Mouse (Mus musculus): Measurements from ENCODE around the gene Gm11099. TPM values are rescaled to one million over a fixed set of nuclear protein-coding genes. Genes with fewer than 3 reads are reported as not detected.

The Gm11099 gene
- polyA plus RNA-seq, 1 experiment from 2014 or later: not detected

GRCm38 (mm10) chr2:58879876-58880275 is 20.6 kb downstream of the Gm11099 start:
- ATAC-seq (ENCODE audit: low read depth): no peak
- Histone ChIP-seq H3K27me3 (ENCODE audit: control insufficient read depth, insufficient read depth, low read depth, low read length) (no peaks in the 10 kb centered on the region), H3K9me3 (replicated peaks; ENCODE audit: control insufficient read depth, low read length) (no peaks in the 10 kb centered on the region), H3K9ac (ENCODE audit: low read depth, low read length) (no peak overlapping the region), H3K4me3 (ENCODE audit: low read depth, low read length) (no peak overlapping the region), H3K27ac (ENCODE audit: low read length) (no peak overlapping the region), H3K4me1 (ENCODE audit: control insufficient read depth, low read depth, low read length) (no peaks in the 10 kb centered on the region), H3K36me3 (ENCODE audit: control insufficient read depth, insufficient read depth) (no peaks in the 10 kb centered on the region), H3K4me2 (ENCODE audit: low read depth, low read length) (no peak overlapping the region)
- 51% methylated on average over 3 of the region's 3 CpGs for WGBS (ENCODE audit: insufficient replicate concordance)

GRCm38 (mm10) chr2:58905057-58905456 is 45.8 kb downstream of the Gm11099 start:
- no peak overlapping the region for H3K9ac ChIP-seq (ENCODE audit: low read depth, low read length)
- no peaks in the 10 kb centered on the region for H3K4me1 ChIP-seq (ENCODE audit: control insufficient read depth, low read depth, low read length)
- H3K4me3 ChIP-seq (ENCODE audit: low read depth, low read length): no peak overlapping the region
- 34% methylated on average over 4 of the region's 4 CpGs for WGBS (ENCODE audit: insufficient replicate concordance)
- ATAC-seq (ENCODE audit: low read depth): no peak
- H3K27ac ChIP-seq (ENCODE audit: low read length): no peak overlapping the region
- H3K36me3 ChIP-seq (ENCODE audit: control insufficient read depth, insufficient read depth): no peaks in the 10 kb centered on the region
- no peak overlapping the region for H3K4me2 ChIP-seq (ENCODE audit: low read depth, low read length)
- no peaks in the 10 kb centered on the region for H3K27me3 ChIP-seq (ENCODE audit: control insufficient read depth, insufficient read depth, low read depth, low read length)
- H3K9me3 ChIP-seq (replicated peaks; ENCODE audit: control insufficient read depth, low read length): no peaks in the 10 kb centered on the region

GRCm38 (mm10) chr2:58906814-58907516 is 47.7 kb downstream of the Gm11099 start:
- no peaks in the 10 kb centered on the region for H3K27me3 ChIP-seq (ENCODE audit: control insufficient read depth, insufficient read depth, low read depth, low read length)
- H3K9ac ChIP-seq (ENCODE audit: low read depth, low read length): no peak overlapping the region
- no peak overlapping the region for H3K27ac ChIP-seq (ENCODE audit: low read length)
- no peak overlapping the region for H3K4me2 ChIP-seq (ENCODE audit: low read depth, low read length)
- H3K4me1 ChIP-seq (ENCODE audit: control insufficient read depth, low read depth, low read length): no peaks in the 10 kb centered on the region
- H3K4me3 ChIP-seq (ENCODE audit: low read depth, low read length): no peak overlapping the region
- no peak for ATAC-seq (ENCODE audit: low read depth)
- no peaks in the 10 kb centered on the region for H3K9me3 ChIP-seq (replicated peaks; ENCODE audit: control insufficient read depth, low read length)
- H3K36me3 ChIP-seq (ENCODE audit: control insufficient read depth, insufficient read depth): no peaks in the 10 kb centered on the region
- 9% methylated on average over 14 of the region's 14 CpGs for WGBS (ENCODE audit: insufficient replicate concordance)

GRCm38 (mm10) chr2:58912339-58912738 is 53.1 kb downstream of the Gm11099 start:
- no peaks in the 10 kb centered on the region for H3K4me1 ChIP-seq (ENCODE audit: control insufficient read depth, low read depth, low read length)
- no peak overlapping the region for H3K9ac ChIP-seq (ENCODE audit: low read depth, low read length)
- no peaks in the 10 kb centered on the region for H3K36me3 ChIP-seq (ENCODE audit: control insufficient read depth, insufficient read depth)
- H3K4me3 ChIP-seq (ENCODE audit: low read depth, low read length): no peak overlapping the region
- H3K4me2 ChIP-seq (ENCODE audit: low read depth, low read length): no peak overlapping the region
- ATAC-seq (ENCODE audit: low read depth): no peak
- H3K27me3 ChIP-seq (ENCODE audit: control insufficient read depth, insufficient read depth, low read depth, low read length): no peaks in the 10 kb centered on the region
- no peaks in the 10 kb centered on the region for H3K9me3 ChIP-seq (replicated peaks; ENCODE audit: control insufficient read depth, low read length)
- 75% methylated on average over 9 of the region's 9 CpGs for WGBS (ENCODE audit: insufficient replicate concordance)
- no peak overlapping the region for H3K27ac ChIP-seq (ENCODE audit: low read length)

GRCm38 (mm10) chr2:58918351-58918750 is 59.1 kb downstream of the Gm11099 start:
- Histone ChIP-seq H3K27me3 (ENCODE audit: control insufficient read depth, insufficient read depth, low read depth, low read length) (no peaks in the 10 kb centered on the region), H3K9me3 (replicated peaks; ENCODE audit: control insufficient read depth, low read length) (no peaks in the 10 kb centered on the region), H3K4me2 (ENCODE audit: low read depth, low read length) (no peak overlapping the region), H3K4me3 (ENCODE audit: low read depth, low read length) (no peak overlapping the region), H3K27ac (ENCODE audit: low read length) (no peak overlapping the region), H3K9ac (ENCODE audit: low read depth, low read length) (no peak overlapping the region), H3K36me3 (ENCODE audit: control insufficient read depth, insufficient read depth) (no peaks in the 10 kb centered on the region), H3K4me1 (ENCODE audit: control insufficient read depth, low read depth, low read length) (no peaks in the 10 kb centered on the region)
- ATAC-seq (ENCODE audit: low read depth): no peak
- WGBS (ENCODE audit: insufficient replicate concordance): 67% methylated on average over 4 of the region's 4 CpGs

- Histone ChIP-seq H3K9me3 (replicated peaks; ENCODE audit: control insufficient read depth, low read length) (no peaks in the 10 kb centered on the region), H3K36me3 (ENCODE audit: control insufficient read depth, insufficient read depth) (no peaks in the 10 kb centered on the region), H3K4me1 (ENCODE audit: control insufficient read depth, low read depth, low read length) (no peaks in the 10 kb centered on the region), H3K27me3 (ENCODE audit: control insufficient read depth, insufficient read depth, low read depth, low read length) (no peaks in the 10 kb centered on the region), H3K4me3 (ENCODE audit: low read depth, low read length) (no peak overlapping the region), H3K9ac (ENCODE audit: low read depth, low read length) (no peak overlapping the region), H3K4me2 (ENCODE audit: low read depth, low read length) (no peak overlapping the region), H3K27ac (ENCODE audit: low read length) (no peak overlapping the region)
- 76% methylated on average over 2 of the region's 2 CpGs for WGBS (ENCODE audit: insufficient replicate concordance)
- no peak for ATAC-seq (ENCODE audit: low read depth)
These were observed 66.3 kb downstream of the Gm11099 start for GRCm38 (mm10) chr2:58925551-58925950.

- H3K36me3 ChIP-seq (ENCODE audit: control insufficient read depth, insufficient read depth): no peaks in the 10 kb centered on the region
- H3K4me1 ChIP-seq (ENCODE audit: control insufficient read depth, low read depth, low read length): no peaks in the 10 kb centered on the region
- ATAC-seq (ENCODE audit: low read depth): no peak
- no peaks in the 10 kb centered on the region for H3K27me3 ChIP-seq (ENCODE audit: control insufficient read depth, insufficient read depth, low read depth, low read length)
- no peaks in the 10 kb centered on the region for H3K9me3 ChIP-seq (replicated peaks; ENCODE audit: control insufficient read depth, low read length)
- 67% methylated on average over 4 of the region's 4 CpGs for WGBS (ENCODE audit: insufficient replicate concordance)
- H3K9ac ChIP-seq (ENCODE audit: low read depth, low read length): no peak overlapping the region
- no peak overlapping the region for H3K4me2 ChIP-seq (ENCODE audit: low read depth, low read length)
- H3K27ac ChIP-seq (ENCODE audit: low read length): no peak overlapping the region
- no peak overlapping the region for H3K4me3 ChIP-seq (ENCODE audit: low read depth, low read length)
These were observed 82.1 kb downstream of the Gm11099 start for GRCm38 (mm10) chr2:58941361-58941760.

- Histone ChIP-seq H3K27ac (ENCODE audit: low read length) (no peak overlapping the region), H3K9me3 (replicated peaks; ENCODE audit: control insufficient read depth, low read length) (no peaks in the 10 kb centered on the region), H3K4me2 (ENCODE audit: low read depth, low read length) (no peak overlapping the region), H3K4me3 (ENCODE audit: low read depth, low read length) (no peak overlapping the region), H3K4me1 (ENCODE audit: control insufficient read depth, low read depth, low read length) (no peaks in the 10 kb centered on the region), H3K36me3 (ENCODE audit: control insufficient read depth, insufficient read depth) (no peaks in the 10 kb centered on the region), H3K9ac (ENCODE audit: low read depth, low read length) (no peak overlapping the region), H3K27me3 (ENCODE audit: control insufficient read depth, insufficient read depth, low read depth, low read length) (no peaks in the 10 kb centered on the region)
- ATAC-seq (ENCODE audit: low read depth): no peak
- 62% methylated on average over 7 of the region's 7 CpGs for WGBS (ENCODE audit: insufficient replicate concordance)
These were observed 89.6 kb downstream of the Gm11099 start for GRCm38 (mm10) chr2:58948796-58949195.

GRCm38 (mm10) chr2:58952101-58952500 is 92.9 kb downstream of the Gm11099 start:
- 72% methylated on average over 3 of the region's 3 CpGs for WGBS (ENCODE audit: insufficient replicate concordance)
- Histone ChIP-seq H3K36me3 (ENCODE audit: control insufficient read depth, insufficient read depth) (no peaks in the 10 kb centered on the region), H3K4me3 (ENCODE audit: low read depth, low read length) (no peak overlapping the region), H3K4me2 (ENCODE audit: low read depth, low read length) (no peak overlapping the region), H3K27ac (ENCODE audit: low read length) (no peak overlapping the region), H3K9ac (ENCODE audit: low read depth, low read length) (no peak overlapping the region), H3K9me3 (replicated peaks; ENCODE audit: control insufficient read depth, low read length) (no peaks in the 10 kb centered on the region), H3K27me3 (ENCODE audit: control insufficient read depth, insufficient read depth, low read depth, low read length) (no peaks in the 10 kb centered on the region), H3K4me1 (ENCODE audit: control insufficient read depth, low read depth, low read length) (no peaks in the 10 kb centered on the region)
- no peak for ATAC-seq (ENCODE audit: low read depth)

Data from liver, embryonic 16.5 days (tissue).